Mouse (Mus musculus): ENCODE measurements around the gene Mllt1. TPM values are rescaled to one million over a fixed set of nuclear protein-coding genes. Genes with fewer than 3 reads are reported as not detected.

The Mllt1 gene
- polyA plus RNA-seq, 1 experiment from 2014 or later = 91.1 TPM

DNA sequence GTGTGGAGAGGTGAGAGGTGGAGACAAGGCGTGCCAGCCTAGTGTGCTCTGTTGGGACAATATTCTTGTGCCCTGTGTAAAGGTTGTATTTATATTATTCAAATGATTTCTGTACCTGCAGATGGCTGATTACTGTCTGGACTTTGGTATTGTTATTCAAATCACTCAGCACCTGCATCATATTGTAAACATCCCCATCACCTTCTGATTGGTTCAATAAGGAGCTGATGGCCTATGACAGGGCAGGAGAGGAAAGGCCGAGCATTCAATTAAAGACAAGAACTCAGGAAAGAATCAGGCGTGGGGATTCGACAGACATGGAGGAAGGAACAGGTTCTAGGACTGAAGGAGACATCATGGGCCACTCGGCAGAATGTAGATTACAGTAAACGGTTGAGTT is 28.4 kb upstream of the Mllt1 start:
- no peaks in the 10 kb centered on the region for H3K9me3 ChIP-seq
- ATAC-seq (replicated peaks) = no peak
- H3K4me1 ChIP-seq = no peaks in the 10 kb centered on the region
- no peak overlapping the region for H3K9ac ChIP-seq (replicated peaks)
- no peak overlapping the region for H3K4me2 ChIP-seq (replicated peaks)
- H3K36me3 ChIP-seq = no peaks in the 10 kb centered on the region
- no peaks in the 10 kb centered on the region for H3K27me3 ChIP-seq
- H3K4me3 ChIP-seq = no peak overlapping the region
- H3K27ac ChIP-seq (replicated peaks) = no peak overlapping the region
- WGBS = 78% methylated on average over 6 of the region's 6 CpGs

DNA sequence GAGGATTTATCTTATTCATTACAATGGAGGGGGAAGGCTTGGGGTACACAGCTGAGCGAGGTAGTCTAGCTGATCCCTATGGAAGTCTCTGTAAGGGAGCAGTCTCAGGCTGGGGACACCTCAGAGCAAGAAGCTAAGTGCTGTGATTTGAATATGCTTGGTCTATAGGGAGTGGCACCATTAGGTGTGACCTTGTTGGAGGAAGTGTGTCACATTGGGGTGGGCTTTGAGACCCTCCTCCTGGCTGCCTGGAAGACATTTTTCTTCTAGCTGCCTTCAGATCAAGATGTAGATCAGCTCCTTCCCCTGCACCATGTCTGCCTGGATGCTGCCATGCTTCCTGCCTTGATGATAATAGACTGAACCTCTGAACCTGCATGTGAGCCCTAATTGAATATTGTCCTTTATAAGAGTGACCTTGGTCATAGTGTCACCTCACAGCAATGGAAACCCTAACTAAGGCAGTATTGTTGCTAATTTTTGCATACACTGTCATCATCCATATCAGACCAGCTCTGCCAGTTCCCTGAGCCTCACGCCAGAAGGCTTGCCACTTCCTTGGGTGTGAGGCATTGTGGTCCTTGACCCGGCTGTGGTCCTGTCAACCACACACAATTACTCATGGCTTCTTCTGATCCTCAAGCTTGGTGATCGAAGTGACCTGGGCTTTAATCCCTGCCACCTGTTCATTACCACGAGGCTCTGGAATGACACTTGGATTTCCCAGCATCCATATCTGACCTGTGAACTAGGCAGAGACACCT is 27.6 kb upstream of the Mllt1 start:
- Histone ChIP-seq H3K4me2 (replicated peaks) (no peak overlapping the region), H3K9ac (replicated peaks) (no peak overlapping the region), H3K36me3 (no peaks in the 10 kb centered on the region), H3K27me3 (no peaks in the 10 kb centered on the region), H3K27ac (replicated peaks) (no peak overlapping the region), H3K9me3 (no peaks in the 10 kb centered on the region), H3K4me1 (no peaks in the 10 kb centered on the region), H3K4me3 (no peak overlapping the region)
- ATAC-seq (replicated peaks) = no peak
- WGBS = 82% methylated on average over 5 of the region's 5 CpGs

DNA sequence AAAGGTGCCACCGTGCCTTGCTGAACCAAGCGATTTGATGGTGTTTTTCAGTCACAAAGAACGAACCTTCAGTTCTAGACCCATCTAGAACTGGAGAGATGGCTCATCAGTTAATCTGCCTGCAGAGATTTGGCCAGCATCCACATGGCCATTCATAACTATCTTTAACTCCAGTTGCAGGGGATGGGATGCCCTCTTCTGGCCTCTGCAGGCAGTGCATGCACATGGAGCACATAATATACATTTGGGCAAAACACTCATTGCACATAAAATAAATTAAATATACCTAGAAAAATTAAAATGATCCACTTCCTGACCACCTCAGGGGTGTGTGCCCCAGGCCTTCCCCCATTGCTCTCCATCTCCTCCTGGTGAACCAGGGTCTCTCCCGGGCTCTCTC is 26.7 kb upstream of the Mllt1 start:
- Histone ChIP-seq H3K4me1 (no peaks in the 10 kb centered on the region), H3K9me3 (no peaks in the 10 kb centered on the region), H3K27me3 (no peaks in the 10 kb centered on the region), H3K27ac (replicated peaks) (no peak overlapping the region), H3K9ac (replicated peaks) (no peak overlapping the region), H3K36me3 (no peaks in the 10 kb centered on the region), H3K4me3 (no peak overlapping the region), H3K4me2 (replicated peaks) (no peak overlapping the region)
- no peak for ATAC-seq (replicated peaks)
- WGBS = 94% methylated on average over 4 of the region's 4 CpGs

DNA sequence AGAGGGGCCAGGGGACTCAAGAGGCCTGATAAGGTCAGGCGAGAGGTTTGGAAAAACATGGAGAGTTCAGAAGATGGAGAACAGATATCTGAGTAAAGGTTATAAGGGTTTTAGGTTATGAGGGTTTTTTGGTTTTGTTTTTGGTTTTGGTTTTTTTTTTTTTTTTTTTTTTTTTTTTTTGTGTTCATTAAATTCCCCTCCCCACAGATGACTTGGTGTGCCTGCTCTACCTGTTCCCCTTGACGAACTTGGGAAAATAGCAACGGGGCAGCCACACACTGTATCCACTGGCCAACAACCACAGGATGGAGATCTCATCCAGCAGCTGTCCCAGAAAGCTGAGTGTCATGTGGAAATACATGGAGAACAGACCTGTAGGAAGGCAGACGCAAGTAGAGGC is 23.5 kb upstream of the Mllt1 start:
- H3K4me3 ChIP-seq = no peak overlapping the region
- WGBS = 87% methylated on average over 4 of the region's 4 CpGs
- H3K9ac ChIP-seq (replicated peaks) = no peak overlapping the region
- H3K36me3 ChIP-seq = no peaks in the 10 kb centered on the region
- no peak overlapping the region for H3K4me2 ChIP-seq (replicated peaks)
- no peaks in the 10 kb centered on the region for H3K4me1 ChIP-seq
- no peaks in the 10 kb centered on the region for H3K27me3 ChIP-seq
- no peak overlapping the region for H3K27ac ChIP-seq (replicated peaks)
- ATAC-seq (replicated peaks) = no peak
- no peaks in the 10 kb centered on the region for H3K9me3 ChIP-seq

DNA sequence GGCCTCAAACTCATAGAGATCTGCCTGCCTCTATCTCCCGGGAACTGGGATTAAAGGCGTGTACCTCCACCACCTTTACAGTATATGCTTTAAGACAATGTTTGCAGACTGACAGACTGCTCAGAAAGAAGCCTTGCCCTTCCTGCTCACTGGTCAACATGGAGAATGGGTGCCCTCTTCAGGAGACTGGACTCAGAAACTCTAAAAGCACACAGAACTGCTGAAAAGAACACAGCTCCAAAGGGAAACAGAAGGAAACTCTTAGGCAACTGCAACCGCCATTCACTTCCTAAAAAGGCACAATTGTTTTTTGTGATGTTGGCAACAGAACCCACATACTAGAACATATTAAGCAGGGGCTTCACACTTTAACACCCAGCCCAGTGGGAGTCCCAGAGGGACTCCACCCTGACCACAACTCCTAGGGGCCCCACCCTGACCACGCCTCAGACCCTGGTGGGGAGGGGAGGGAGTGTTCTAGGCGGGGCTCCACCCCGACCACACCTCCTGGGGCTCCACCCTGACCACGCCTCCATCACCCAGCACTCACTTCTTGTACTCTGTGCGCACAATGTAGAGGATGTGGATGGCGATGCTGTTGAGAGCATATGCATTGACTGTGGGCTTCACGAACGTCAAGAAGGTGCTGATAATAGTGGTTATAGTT is 22.7 kb upstream of the Mllt1 start:
- 31% methylated on average over 11 of the region's 11 CpGs for WGBS
- ATAC-seq (replicated peaks) = no peak
- H3K9me3 ChIP-seq = no peaks in the 10 kb centered on the region

DNA sequence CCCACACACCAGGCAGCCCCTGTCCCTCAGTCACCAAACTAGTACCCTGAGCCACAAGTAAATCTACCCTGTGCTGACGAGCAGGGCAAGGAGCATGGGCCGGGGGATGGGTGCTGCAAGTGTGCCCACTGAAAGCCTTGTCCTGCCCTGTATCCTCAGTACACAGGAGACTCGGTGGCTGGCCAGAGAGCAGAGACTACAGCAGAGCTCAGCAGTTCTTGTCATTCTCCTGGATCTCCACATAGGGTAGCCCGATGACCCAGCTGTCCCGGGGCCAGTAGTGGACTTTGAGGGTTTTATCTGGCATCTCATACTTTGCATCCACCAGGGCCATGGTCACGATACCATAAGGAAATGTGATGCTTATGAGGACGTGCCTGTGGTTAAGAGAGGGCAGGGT is 19.7 kb upstream of the Mllt1 start:
- no peak overlapping the region for H3K27ac ChIP-seq (replicated peaks)
- no peak overlapping the region for H3K4me2 ChIP-seq (replicated peaks)
- no peaks in the 10 kb centered on the region for H3K4me1 ChIP-seq
- H3K9ac ChIP-seq (replicated peaks) = no peak overlapping the region
- H3K36me3 ChIP-seq = no peaks in the 10 kb centered on the region
- no peaks in the 10 kb centered on the region for H3K27me3 ChIP-seq
- 80% methylated on average over 7 of the region's 7 CpGs for WGBS
- ATAC-seq (replicated peaks) = no peak
- no peaks in the 10 kb centered on the region for H3K9me3 ChIP-seq
- H3K4me3 ChIP-seq = no peak overlapping the region

More for the DNA sequence above, 22.7 kb upstream of the Mllt1 start:
- Histone ChIP-seq H3K27me3 (no peaks in the 10 kb centered on the region), H3K4me2 (replicated peaks) (no peak overlapping the region), H3K4me1 (no peaks in the 10 kb centered on the region), H3K36me3 (no peaks in the 10 kb centered on the region), H3K9ac (replicated peaks) (no peak overlapping the region), H3K4me3 (no peak overlapping the region), H3K27ac (replicated peaks) (no peak overlapping the region)

DNA sequence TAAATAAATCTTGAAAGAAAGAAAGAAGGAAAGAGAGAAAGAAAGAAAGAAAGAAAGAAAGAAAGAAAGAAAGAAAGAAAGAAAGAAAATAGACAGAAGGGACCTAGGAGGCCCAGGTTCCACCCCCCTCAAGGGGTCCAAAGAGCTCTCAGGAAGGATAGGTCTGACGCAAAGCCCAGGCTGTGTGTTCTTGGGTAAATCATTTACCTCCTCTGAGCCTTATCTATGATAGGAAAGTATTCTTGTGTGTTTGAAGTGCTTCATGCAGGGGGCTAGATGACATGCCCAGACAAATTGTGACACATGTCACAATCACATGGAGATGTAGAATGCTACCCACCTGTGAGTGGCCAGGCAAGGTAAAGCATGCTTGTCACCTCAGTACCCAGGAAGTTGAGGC is 17.4 kb upstream of the Mllt1 start:
- no peak overlapping the region for H3K4me3 ChIP-seq
- H3K4me1 ChIP-seq = no peaks in the 10 kb centered on the region
- H3K9me3 ChIP-seq = no peaks in the 10 kb centered on the region
- no peak for ATAC-seq (replicated peaks)
- no peaks in the 10 kb centered on the region for H3K27me3 ChIP-seq
- H3K27ac ChIP-seq (replicated peaks) = no peak overlapping the region
- WGBS = 95% methylated on average over 1 of the region's 1 CpGs
- no peaks in the 10 kb centered on the region for H3K36me3 ChIP-seq
- H3K9ac ChIP-seq (replicated peaks) = no peak overlapping the region
- H3K4me2 ChIP-seq (replicated peaks) = no peak overlapping the region

DNA sequence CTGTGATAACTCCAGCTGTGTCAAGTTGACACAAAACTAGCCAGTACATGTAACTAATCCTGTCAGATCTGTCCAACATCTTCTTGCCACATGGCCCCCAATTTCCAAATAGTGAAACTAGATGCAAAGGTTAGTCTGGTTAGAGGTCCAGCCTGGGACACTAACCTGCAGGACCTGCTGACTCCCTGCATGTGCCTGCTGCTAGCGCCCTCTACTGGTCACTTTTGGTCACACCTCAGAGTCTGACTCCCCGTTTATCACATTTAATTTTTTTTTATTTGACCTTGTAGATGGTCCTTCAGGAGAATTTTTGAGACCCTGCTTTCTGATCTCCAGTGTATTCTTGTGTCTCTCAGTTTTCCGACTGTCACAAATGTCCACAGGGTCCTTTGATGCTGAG is 15.7 kb upstream of the Mllt1 start:
- no peak overlapping the region for H3K27ac ChIP-seq (replicated peaks)
- 12% methylated on average over 3 of the region's 3 CpGs for WGBS
- H3K9me3 ChIP-seq = no peaks in the 10 kb centered on the region
- ATAC-seq (replicated peaks) = no peak
- no peaks in the 10 kb centered on the region for H3K27me3 ChIP-seq
- no peak overlapping the region for H3K4me2 ChIP-seq (replicated peaks)
- H3K36me3 ChIP-seq = no peaks in the 10 kb centered on the region
- no peak overlapping the region for H3K9ac ChIP-seq (replicated peaks)
- H3K4me1 ChIP-seq = no peaks in the 10 kb centered on the region
- H3K4me3 ChIP-seq = no peak overlapping the region

DNA sequence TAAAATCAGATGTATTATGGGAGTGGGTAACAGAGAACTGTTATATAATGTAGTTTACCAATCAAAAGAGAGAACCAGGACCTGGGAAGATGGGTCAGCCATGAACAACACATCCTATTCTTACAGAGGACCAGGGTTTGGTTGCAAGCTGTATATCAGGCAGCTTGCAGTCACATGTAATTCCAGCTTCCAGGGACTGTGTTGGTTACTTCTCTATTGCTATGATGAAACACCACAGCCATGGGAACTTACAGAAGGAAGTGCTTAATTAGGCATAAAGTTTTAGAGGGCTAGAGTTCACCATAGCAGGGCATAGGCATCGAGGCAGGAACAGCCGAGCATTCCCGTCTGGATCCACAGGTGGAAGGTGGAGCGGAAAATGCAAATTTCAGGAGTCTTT is 3.5 kb upstream of the Mllt1 start:
- WGBS = 87% methylated on average over 4 of the region's 4 CpGs
- H3K27ac ChIP-seq (replicated peaks) = no peak overlapping the region
- H3K9ac ChIP-seq (replicated peaks) = no peak overlapping the region
- H3K4me1 ChIP-seq = peaks cover 14% of the 10 kb centered on the region
- no peaks in the 10 kb centered on the region for H3K9me3 ChIP-seq
- ATAC-seq (replicated peaks) = no peak
- no peaks in the 10 kb centered on the region for H3K27me3 ChIP-seq
- no peak overlapping the region for H3K4me2 ChIP-seq (replicated peaks)
- no peak overlapping the region for H3K4me3 ChIP-seq
- no peaks in the 10 kb centered on the region for H3K36me3 ChIP-seq

DNA sequence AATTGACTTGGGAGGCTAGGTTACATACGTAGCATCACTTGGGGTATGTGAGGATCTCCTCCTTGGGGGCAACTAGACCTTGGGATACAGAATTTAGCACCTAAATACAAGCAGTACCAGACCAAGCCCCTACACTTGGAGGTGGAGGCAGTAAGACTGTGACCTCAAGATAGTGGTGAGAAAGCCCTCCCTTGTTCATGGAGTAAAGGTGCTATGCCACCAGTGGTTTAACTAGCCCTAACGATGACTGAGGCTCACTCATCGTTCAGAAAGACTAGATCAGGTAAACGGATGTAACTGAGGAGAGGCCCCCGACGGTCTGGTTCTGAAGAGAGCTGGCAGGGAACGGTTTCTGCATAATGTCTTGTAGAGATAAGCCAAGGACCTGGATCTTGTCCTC is 1.5 kb upstream of the Mllt1 start:
- Histone ChIP-seq H3K4me2 (replicated peaks) (no peak overlapping the region), H3K4me3 (no peak overlapping the region), H3K9me3 (no peaks in the 10 kb centered on the region), H3K27me3 (no peaks in the 10 kb centered on the region), H3K36me3 (no peaks in the 10 kb centered on the region), H3K9ac (replicated peaks) (no peak overlapping the region), H3K27ac (replicated peaks) (no peak overlapping the region), H3K4me1 (peaks cover 34% of the 10 kb centered on the region)
- ATAC-seq (replicated peaks) = no peak
- 92% methylated on average over 7 of the region's 7 CpGs for WGBS

DNA sequence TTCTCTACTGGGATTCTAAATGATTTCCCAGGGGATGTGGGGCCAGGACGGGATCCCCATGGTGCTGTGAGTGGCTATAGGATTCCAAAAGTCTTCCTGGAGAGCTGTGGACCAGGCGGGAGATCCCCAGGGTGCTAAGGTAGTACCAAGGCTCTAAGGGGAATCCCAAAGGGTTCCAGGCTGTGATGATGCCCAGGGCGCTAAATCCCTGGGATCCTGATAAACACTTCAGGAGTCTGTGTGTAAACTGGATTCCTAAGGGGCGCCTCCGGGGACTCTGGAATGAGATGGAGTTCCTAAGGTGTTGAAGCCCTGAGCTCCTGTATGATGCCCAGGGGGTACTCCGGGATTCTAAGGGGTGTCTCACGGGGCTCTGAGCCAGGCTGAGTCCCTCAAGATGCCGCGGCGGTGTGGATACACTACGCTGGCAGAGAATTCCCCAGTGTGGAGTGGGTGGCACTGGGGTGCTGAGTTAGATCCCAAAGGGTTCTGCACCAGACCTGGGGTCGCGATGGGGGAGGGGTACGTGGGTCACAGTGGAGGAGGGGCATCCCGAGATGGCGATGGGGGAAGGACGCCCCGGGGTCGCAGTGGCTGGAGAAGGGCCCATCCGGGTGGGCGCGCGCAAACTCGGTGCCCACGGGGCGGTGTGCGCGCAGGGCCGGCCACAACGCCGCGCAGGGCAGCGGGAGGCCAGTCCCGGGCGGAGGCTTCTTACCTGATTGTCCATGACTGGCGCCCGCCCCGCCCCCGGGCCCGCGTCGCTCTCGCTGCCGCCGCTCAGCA is 477 bp downstream of the Mllt1 start:
- Histone ChIP-seq H3K36me3 (no peaks in the 10 kb centered on the region), H3K9me3 (no peaks in the 10 kb centered on the region), H3K4me1 (peaks cover 41% of the 10 kb centered on the region), H3K9ac (replicated peaks) (peak overlapping the region; percentile 97), H3K27me3 (no peaks in the 10 kb centered on the region), H3K4me3 (peak overlapping the region; percentile 94), H3K27ac (replicated peaks) (peak overlapping the region; percentile 78), H3K4me2 (replicated peaks) (peak overlapping the region; percentile 74)
- WGBS = under 1% methylated on average over 38 of the region's 45 CpGs
- peak; percentile 41 for ATAC-seq (replicated peaks)

DNA sequence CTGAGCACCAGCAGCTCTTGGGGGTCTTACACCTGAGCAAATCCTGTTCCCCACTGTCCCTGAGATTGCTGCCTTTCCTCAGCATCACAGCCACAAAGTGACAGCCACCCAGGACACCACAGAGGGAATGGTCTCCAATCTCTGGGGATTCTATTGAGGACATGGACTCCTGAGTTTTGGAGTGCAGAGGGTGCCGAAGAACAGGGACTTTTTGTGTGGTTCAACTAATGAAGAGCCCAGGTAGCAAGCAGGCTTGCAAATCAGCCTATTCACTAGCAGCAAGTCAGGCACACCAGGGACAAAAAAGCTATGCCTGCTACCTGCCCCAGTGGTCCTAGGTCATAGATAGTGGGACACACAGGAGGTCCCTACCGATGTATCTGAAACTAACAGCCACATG is 1.8 kb downstream of the Mllt1 start:
- 87% methylated on average over 2 of the region's 2 CpGs for WGBS
- Histone ChIP-seq H3K27me3 (no peaks in the 10 kb centered on the region), H3K4me1 (peaks cover 48% of the 10 kb centered on the region), H3K9me3 (no peaks in the 10 kb centered on the region), H3K9ac (replicated peaks) (0 out of 2 replicates have a peak overlapping the region, but pooled peaks have one; percentile 97), H3K4me2 (replicated peaks) (peak overlapping the region; percentile 74), H3K36me3 (no peaks in the 10 kb centered on the region), H3K27ac (replicated peaks) (no peak overlapping the region), H3K4me3 (peak overlapping the region; percentile 94; the same call in 1 of the 2 replicates)
- ATAC-seq (replicated peaks) = no peak
